Mouse (Mus musculus) c-Kit-positive CD71-positive TER-119-positive erythroid progenitor cells, embryonic 14.5 days (primary cell): ENCODE data around the gene Ldhc.
A peak's percentile ranks its signal among the peaks of the same experiment; 100 is the strongest.

Experiments
- DNase-seq: peaks from one replicate; pipeline ENCODE4 v3.0.0-alpha.2; 2013; ENCODE audit warnings: low spot score

Ldhc gene

DNA sequence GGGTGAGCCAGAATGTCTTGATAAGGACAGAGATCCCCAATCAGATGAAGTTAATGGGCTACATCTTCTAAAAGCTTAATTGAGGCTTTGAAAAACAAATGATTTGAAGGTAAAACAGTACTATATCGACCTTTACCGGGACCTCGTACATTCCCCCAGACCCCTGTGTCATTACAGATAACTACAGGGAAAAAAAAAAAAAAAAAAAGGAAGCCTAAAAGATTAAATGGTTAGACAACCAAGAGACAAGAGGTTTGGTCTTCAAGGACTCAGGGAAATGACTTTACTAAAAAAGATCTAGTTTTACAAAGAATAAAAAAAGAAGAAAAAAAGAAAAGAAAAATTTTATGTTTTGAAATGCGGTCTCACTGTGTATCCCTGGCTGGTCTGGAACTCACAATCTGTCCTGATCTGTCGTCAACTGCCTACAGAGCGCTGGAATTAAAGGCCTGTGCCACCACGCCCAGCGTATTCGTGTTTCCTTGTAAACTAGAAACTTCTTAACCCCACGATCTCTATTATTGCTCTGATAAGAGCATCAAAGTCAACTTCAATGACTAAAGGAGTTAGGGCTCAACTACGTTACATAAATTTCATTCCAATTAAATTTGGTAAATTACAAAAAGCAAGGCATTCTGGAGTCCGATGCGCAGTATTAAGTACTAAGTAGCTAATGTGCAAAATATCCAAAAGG is 57.8 kb downstream of the Ldhc start:
- DNase-seq: peak; percentile 49

DNA sequence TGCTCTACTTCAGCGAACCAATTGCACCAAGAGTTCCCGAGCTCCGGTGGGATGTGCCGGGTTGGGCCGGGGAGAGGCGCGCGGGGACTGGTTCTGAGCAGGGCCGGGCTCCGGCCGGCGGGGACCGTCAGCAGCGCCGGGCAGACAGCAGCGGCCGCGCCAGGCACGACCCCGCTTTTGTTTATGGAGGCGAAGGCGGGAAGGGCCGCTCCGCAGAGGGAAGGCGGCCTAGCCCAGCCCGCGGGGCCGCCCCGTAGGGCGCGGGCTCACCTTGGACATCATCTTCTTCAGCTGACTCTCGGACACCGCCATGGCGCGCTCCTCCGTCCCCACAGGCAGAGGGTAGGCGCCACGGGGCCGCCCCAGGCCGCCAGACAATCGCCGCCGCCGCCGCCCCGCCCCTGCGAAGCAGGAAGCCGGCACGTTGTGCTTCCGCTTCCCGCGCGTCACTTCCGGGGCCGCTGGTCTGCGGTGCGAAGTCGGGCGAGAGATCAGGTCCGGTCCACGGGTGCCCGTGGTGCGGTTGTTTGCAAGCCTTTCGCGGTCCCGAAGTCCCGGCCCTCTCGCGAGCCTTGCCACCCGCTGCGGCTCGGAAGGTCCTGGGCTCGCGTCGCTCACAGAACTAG is 58.7 kb downstream of the Ldhc start, which contains the start of gene Tsg101:
Gene Tsg101, minus strand, starts transcription at position 419 of the 626 bp plus-strand sequence.
- DNase-seq: peak; percentile 84

DNA sequence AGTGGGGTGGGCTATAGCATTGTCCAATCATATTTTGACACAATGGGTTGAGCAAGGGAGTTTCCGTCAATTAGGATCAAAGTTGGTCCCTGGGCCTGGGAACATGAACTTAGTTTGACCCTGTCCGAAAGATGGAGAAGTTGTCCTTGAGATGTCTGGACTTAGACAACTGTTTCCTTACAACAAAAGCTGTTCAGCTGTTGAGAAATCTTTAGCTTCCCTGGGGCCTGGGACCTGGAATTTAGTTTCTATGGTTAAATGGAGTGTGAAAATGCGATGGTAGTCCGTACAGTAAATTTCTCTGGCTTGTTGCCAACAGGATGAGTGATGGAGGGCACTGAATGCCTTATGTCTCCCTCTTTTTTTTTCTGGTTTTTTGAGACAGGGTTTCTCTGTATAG is 61.1 kb downstream of the Ldhc start:
- DNase-seq: no peak
